Mouse (Mus musculus) lung, embryonic 14.5 days (tissue): ENCODE results near the gene Cyb5b. TPM values are rescaled to one million over a fixed set of nuclear protein-coding genes. Genes with fewer than 3 reads are reported as not detected.

ENCODE experiments used
- ATAC-seq: fragments of 200-750 bp; cut with Nextera tagmentation; 2 replicates; pipeline ENCODE4 v1.8.0; 2017; ENCODE audit warnings: mild to moderate bottlenecking, moderate TSS enrichment, moderate library complexity; ENCODE audit not compliant: insufficient read depth
- DNase-seq: peaks from one replicate; pipeline ENCODE4 v3.0.0-alpha.2; 2015
- H3K27ac ChIP-seq: fragments of 300-500 bp; sonication (generic); 2 replicates; pipeline ENCODE4 v1.5.1; 2014; ENCODE audit warnings: low read depth, mild to moderate bottlenecking, moderate library complexity
- H3K27me3 ChIP-seq: fragments of 300-500 bp; sonication (generic); 2 replicates; pipeline ENCODE4 v1.6.1; 2014; ENCODE audit warnings: low read length, control low read depth; ENCODE audit not compliant: insufficient read depth
- H3K36me3 ChIP-seq: fragments of 300-500 bp; sonication (generic); 2 replicates; pipeline ENCODE4 v1.6.1; 2014; ENCODE audit warnings: control low read depth; ENCODE audit not compliant: insufficient read depth
- H3K4me1 ChIP-seq: fragments of 300-500 bp; sonication (generic); 2 replicates; pipeline ENCODE4 v1.6.1; 2014; ENCODE audit warnings: antibody characterized with exemption, control low read depth; ENCODE audit not compliant: insufficient read depth
- H3K4me2 ChIP-seq: fragments of 300-500 bp; sonication (generic); 2 replicates; pipeline ENCODE4 v1.6.1; 2014; ENCODE audit warnings: mild to moderate bottlenecking
- H3K4me3 ChIP-seq: fragments of 300-500 bp; sonication (generic); 2 replicates; pipeline ENCODE4 v1.5.1; 2014; ENCODE audit warnings: low read depth, low read length
- H3K9ac ChIP-seq: fragments of 300-500 bp; sonication (generic); 2 replicates; pipeline ENCODE4 v1.6.1; 2014
- H3K9me3 ChIP-seq: fragments of 300-500 bp; sonication (generic); 2 replicates; pipeline ENCODE4 v1.6.1; 2016; ENCODE audit warnings: low read depth, low read length, control low read depth
- CTCF ChIP-seq: IDR thresholded peaks from 2 replicates; pipeline ENCODE4 v1.5.1; 2016; ENCODE audit warnings: antibody characterized with exemption, low read depth
- WGBS: fragments of 180-500 bp; shearing (Covaris S2); extraction: QIAGEN DNeasy Blood & Tissue Kit; methylation state at CpG from one replicate; pipeline ENCODE4 v1.1.7; 2014; 5-methylcytosine and 5-hydroxymethylcytosine counted together
- polyA plus RNA-seq: library from polyadenylated mRNA; unstranded; fragments of >200 nt; fragmentation: Nextera tagmentation; extraction: Ambion mirVana; gene quantifications from 2 replicates; pipeline ENCODE4 v1.2.1, GENCODE M21; 2014

The Cyb5b gene
- polyA plus RNA-seq, 1 experiment from 2014 or later = 117 TPM

DNA sequence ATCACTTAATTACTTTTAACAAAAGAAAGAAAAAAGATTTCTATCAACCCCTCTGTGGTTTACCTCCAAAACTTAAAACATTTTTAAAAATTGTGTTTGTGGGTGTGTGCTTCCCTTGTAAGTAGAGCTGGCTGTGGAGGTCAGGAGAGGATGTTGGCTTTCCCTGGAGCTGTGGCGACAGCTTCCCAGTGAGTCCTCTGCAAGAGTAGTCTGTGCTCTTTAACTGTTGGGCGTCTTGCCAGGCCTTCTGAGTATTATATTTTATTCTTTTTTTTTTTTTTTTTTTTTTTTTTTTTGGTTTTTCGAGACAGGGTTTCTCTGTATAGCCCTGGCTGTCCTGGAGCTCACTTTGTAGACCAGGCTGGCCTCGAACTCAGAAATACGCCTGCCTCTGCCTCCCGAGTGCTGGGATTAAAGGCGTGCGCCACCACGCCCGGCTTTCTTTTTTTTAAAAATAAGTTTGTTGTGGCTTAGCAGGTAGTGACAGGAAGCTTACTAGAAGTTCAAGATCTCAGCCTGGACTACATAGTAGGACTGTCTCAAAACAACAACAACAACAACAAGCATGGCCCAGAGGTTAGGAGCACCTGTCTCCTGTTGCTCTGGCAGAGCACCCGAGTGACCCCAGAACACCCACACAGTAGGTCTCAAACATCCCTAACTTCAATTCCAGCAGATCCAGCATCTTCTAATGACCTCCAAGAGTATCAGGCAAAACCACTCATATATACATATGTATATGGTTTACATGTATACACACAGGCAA lies 38.9 kb upstream of the Cyb5b start:
- 75% methylated on average over 9 of the region's 11 CpGs for WGBS

GRCm38 (mm10) chr8:107113209-107113608 lies 37.2 kb upstream of the Cyb5b start:
- H3K9me3 ChIP-seq = no peaks in the 10 kb centered on the region
- DNase-seq = no peak
- no peak for TF ChIP-seq CTCF
- peaks cover 11% of the 10 kb centered on the region for H3K4me1 ChIP-seq
- no peaks in the 10 kb centered on the region for H3K27me3 ChIP-seq
- no peak overlapping the region for H3K4me3 ChIP-seq
- H3K36me3 ChIP-seq = no peaks in the 10 kb centered on the region
- H3K27ac ChIP-seq = no peak overlapping the region
- no peak for ATAC-seq
- H3K4me2 ChIP-seq = no peak overlapping the region
- 67% methylated on average over 4 of the region's 4 CpGs for WGBS
- H3K9ac ChIP-seq = no peak overlapping the region

More for the DNA sequence above, 38.9 kb upstream of the Cyb5b start:
- Histone ChIP-seq H3K4me2 (no peak overlapping the region), H3K36me3 (no peaks in the 10 kb centered on the region), H3K27ac (no peak overlapping the region), H3K4me1 (peaks cover 11% of the 10 kb centered on the region), H3K4me3 (no peak overlapping the region), H3K9ac (no peak overlapping the region), H3K27me3 (no peaks in the 10 kb centered on the region), H3K9me3 (no peaks in the 10 kb centered on the region)
- DNase-seq = peak; percentile 84
- ATAC-seq = no peak
- no peak for TF ChIP-seq CTCF

DNA sequence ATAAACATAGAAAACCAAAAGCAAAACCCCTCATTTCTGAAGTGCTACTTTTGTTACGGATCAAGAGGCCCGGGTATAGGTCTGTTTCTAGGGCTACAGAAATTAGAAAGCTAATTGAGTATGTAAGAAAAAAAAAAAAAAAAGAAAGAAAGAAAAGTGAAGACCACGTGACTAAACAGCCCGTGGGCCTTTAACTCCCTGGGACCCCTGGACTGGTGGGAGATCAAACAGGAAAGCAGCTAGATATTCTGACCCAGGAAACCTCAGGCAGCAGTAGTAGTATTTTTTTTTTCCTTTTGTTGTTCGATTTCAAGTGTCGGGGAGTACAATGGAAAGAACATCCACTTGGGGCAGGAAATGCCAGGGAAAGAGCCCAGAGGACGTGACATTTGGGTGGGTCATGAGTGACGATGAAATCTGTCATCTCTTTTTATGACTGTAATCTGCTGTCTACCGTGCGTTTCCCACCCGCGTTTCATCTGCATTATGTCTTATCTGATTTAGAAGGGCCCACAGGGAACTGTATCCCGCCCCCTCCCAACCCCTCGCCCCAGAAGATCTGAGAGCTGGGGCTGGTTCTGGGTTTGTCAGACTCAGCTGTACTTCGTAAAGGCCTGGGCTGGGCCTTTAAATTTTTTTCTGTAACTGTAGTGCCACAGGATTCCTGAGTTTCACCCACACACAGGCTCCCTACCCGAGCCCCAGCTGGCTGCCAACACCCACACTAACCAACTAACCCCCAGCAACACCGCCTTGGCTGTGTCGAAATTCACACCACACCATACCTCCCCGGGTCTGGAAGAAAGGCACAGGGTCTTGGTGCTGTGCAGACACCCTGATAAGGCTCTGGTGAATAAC lies 36.1 kb upstream of the Cyb5b start:
- WGBS = 37% methylated on average over 19 of the region's 19 CpGs
- H3K27me3 ChIP-seq = no peaks in the 10 kb centered on the region
- H3K9me3 ChIP-seq = no peaks in the 10 kb centered on the region
- peak overlapping the region; percentile 39; the same call in 1 of the 2 replicates for H3K27ac ChIP-seq
- TF ChIP-seq CTCF = no peak
- no peaks in the 10 kb centered on the region for H3K36me3 ChIP-seq
- H3K4me1 ChIP-seq = peaks cover 16% of the 10 kb centered on the region
- H3K4me3 ChIP-seq = no peak overlapping the region
- H3K9ac ChIP-seq = peak overlapping the region; percentile 10; the same call in 1 of the 2 replicates
- ATAC-seq = no peak
- no peak for DNase-seq
- peak overlapping the region; percentile 33; the same call in 1 of the 2 replicates for H3K4me2 ChIP-seq

GRCm38 (mm10) chr8:107115008-107115320 lies 35.5 kb upstream of the Cyb5b start:
- no peak for TF ChIP-seq CTCF
- no peak for ATAC-seq

DNA sequence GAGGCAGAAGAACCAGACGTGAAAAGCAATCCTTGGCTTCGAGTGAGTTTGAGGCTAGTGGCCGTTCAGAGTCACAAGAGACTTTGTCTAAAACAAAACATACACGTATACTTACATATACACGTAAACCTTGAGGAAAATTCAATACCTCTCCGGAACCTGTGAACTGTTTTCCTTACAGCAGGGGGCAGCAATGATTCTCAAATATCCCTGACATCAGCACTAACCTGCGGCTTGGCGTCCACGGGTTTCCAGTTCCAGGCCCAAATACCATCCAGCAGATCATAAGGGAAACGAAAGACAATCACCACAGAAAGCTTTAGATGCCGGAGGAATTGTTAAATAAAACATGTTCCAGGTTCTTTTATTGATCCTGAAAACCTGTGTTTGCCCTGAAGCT lies 34.4 kb upstream of the Cyb5b start:
- no peak for ATAC-seq
- H3K9ac ChIP-seq = no peak overlapping the region
- WGBS = 11% methylated on average over 11 of the region's 11 CpGs
- H3K4me2 ChIP-seq = no peak overlapping the region
- no peaks in the 10 kb centered on the region for H3K27me3 ChIP-seq
- peak; percentile 80 for TF ChIP-seq CTCF
- H3K27ac ChIP-seq = no peak overlapping the region
- peak; percentile 93 for DNase-seq
- H3K36me3 ChIP-seq = no peaks in the 10 kb centered on the region
- H3K9me3 ChIP-seq = no peaks in the 10 kb centered on the region
- peaks cover 15% of the 10 kb centered on the region for H3K4me1 ChIP-seq
- H3K4me3 ChIP-seq = no peak overlapping the region

More at GRCm38 (mm10) chr8:107115008-107115320, 35.5 kb upstream of the Cyb5b start:
- H3K27me3 ChIP-seq = no peaks in the 10 kb centered on the region
- H3K4me3 ChIP-seq = no peak overlapping the region
- no peaks in the 10 kb centered on the region for H3K9me3 ChIP-seq
- WGBS = 52% methylated on average over 10 of the region's 10 CpGs
- H3K36me3 ChIP-seq = no peaks in the 10 kb centered on the region
- DNase-seq = no peak
- H3K27ac ChIP-seq = peak overlapping the region; percentile 39; the same call in 1 of the 2 replicates
- peak overlapping the region; percentile 33; the same call in 1 of the 2 replicates for H3K4me2 ChIP-seq
- H3K9ac ChIP-seq = peak overlapping the region; percentile 10; the same call in 1 of the 2 replicates
- peaks cover 15% of the 10 kb centered on the region for H3K4me1 ChIP-seq

- no peak for TF ChIP-seq CTCF
- no peak for ATAC-seq
- Histone ChIP-seq H3K9ac (no peak overlapping the region), H3K4me1 (peaks cover 15% of the 10 kb centered on the region), H3K4me2 (no peak overlapping the region), H3K4me3 (no peak overlapping the region), H3K27me3 (no peaks in the 10 kb centered on the region), H3K36me3 (no peaks in the 10 kb centered on the region), H3K9me3 (no peaks in the 10 kb centered on the region), H3K27ac (no peak overlapping the region)
- 40% methylated on average over 2 of the region's 2 CpGs for WGBS
- peak; percentile 55 for DNase-seq
Observed at GRCm38 (mm10) chr8:107117019-107117418, 33.4 kb upstream of the Cyb5b start.

- Histone ChIP-seq H3K9ac (peak overlapping the region; percentile 9; the same call in 1 of the 2 replicates), H3K9me3 (no peaks in the 10 kb centered on the region), H3K4me3 (no peak overlapping the region), H3K27me3 (no peaks in the 10 kb centered on the region), H3K27ac (peak overlapping the region; percentile 26; the same call in 1 of the 2 replicates), H3K4me1 (peaks cover 23% of the 10 kb centered on the region), H3K36me3 (no peaks in the 10 kb centered on the region), H3K4me2 (no peak overlapping the region)
- ATAC-seq (no peak), DNase-seq (no peak)
- 33% methylated on average over 7 of the region's 7 CpGs for WGBS
- no peak for TF ChIP-seq CTCF
Observed at GRCm38 (mm10) chr8:107118803-107119233, 31.6 kb upstream of the Cyb5b start.
